Mouse (Mus musculus) layer of hippocampus, postnatal 14 days (tissue): ENCODE data around the gene Adamts14. TPM values are rescaled to one million over a fixed set of nuclear protein-coding genes. Genes with fewer than 3 reads are reported as not detected.

Experiments
- DNase-seq, 2 experiments: peaks; one replicate each; pipeline ENCODE4 v3.0.0; 2021 to 2022; ENCODE audit warnings: low spot score in 2 of 2, mixed read lengths in 1 of 2
- total RNA-seq, 2 experiments: library from RNA; stranded (reverse); gene quantifications; 2 replicates each; pipeline ENCODE4 v1.2.3; 2021

Gene Adamts14
- total RNA-seq, 2 experiments from 2014 or later = 1.6 to 1.7 TPM

GRCm38 (mm10) chr10:61194611-61195010, 78.6 kb downstream of the Adamts14 start:
- no peak for DNase-seq

GRCm38 (mm10) chr10:61188010-61188409, 85.2 kb downstream of the Adamts14 start:
- DNase-seq = no peak

GRCm38 (mm10) chr10:61187001-61187400, 86.2 kb downstream of the Adamts14 start:
- no peak for DNase-seq

GRCm38 (mm10) chr10:61179927-61180326, 93.3 kb downstream of the Adamts14 start:
- DNase-seq = no peak

- no peak for DNase-seq
Measured at GRCm38 (mm10) chr10:61178687-61179086, 94.6 kb downstream of the Adamts14 start.

GRCm38 (mm10) chr10:61177751-61178150, 95.5 kb downstream of the Adamts14 start:
- DNase-seq = no peak

- no peak for DNase-seq
Measured at GRCm38 (mm10) chr10:61176221-61176790, 96.9 kb downstream of the Adamts14 start.

- DNase-seq = peak; percentile 28 to 42
Measured at GRCm38 (mm10) chr10:61175442-61176204, 97.6 kb downstream of the Adamts14 start.

- DNase-seq = no peak
Measured at GRCm38 (mm10) chr10:61174711-61175441, 98.4 kb downstream of the Adamts14 start.

GRCm38 (mm10) chr10:61172496-61172895, 100.7 kb downstream of the Adamts14 start:
- DNase-seq = no peak

GRCm38 (mm10) chr10:61171654-61172053, 101.6 kb downstream of the Adamts14 start, which contains the start of gene Tbata:
Tbata (plus strand) TSS chr10:61171954.
- DNase-seq = no peak

- no peak for DNase-seq
Measured at GRCm38 (mm10) chr10:61168393-61168792, 104.8 kb downstream of the Adamts14 start.

GRCm38 (mm10) chr10:61167333-61168096, 105.7 kb downstream of the Adamts14 start:
- DNase-seq = no peak

- DNase-seq = no peak
Measured at GRCm38 (mm10) chr10:61162366-61162765, 110.9 kb downstream of the Adamts14 start.

- no peak for DNase-seq
Measured at GRCm38 (mm10) chr10:61160671-61161070, 112.6 kb downstream of the Adamts14 start.

- no peak for DNase-seq
Measured at GRCm38 (mm10) chr10:61160089-61160488, 113.1 kb downstream of the Adamts14 start.

GRCm38 (mm10) chr10:61158594-61158993, 114.6 kb downstream of the Adamts14 start:
- no peak for DNase-seq

GRCm38 (mm10) chr10:61156453-61156852, 116.8 kb downstream of the Adamts14 start:
- no peak for DNase-seq

- no peak for DNase-seq
Measured at GRCm38 (mm10) chr10:61155611-61156010, 117.6 kb downstream of the Adamts14 start.

- DNase-seq = no peak
Measured at GRCm38 (mm10) chr10:61152131-61152530, 121.1 kb downstream of the Adamts14 start.

GRCm38 (mm10) chr10:61150616-61151015, 122.6 kb downstream of the Adamts14 start:
- no peak for DNase-seq
